Mouse (Mus musculus): ENCODE data around the gene Nxph4. TPM values are rescaled to one million over a fixed set of nuclear protein-coding genes. Genes with fewer than 3 reads are reported as not detected.

The Nxph4 gene
- polyA plus RNA-seq, 1 experiment from 2014 or later: 32.1 TPM

DNA sequence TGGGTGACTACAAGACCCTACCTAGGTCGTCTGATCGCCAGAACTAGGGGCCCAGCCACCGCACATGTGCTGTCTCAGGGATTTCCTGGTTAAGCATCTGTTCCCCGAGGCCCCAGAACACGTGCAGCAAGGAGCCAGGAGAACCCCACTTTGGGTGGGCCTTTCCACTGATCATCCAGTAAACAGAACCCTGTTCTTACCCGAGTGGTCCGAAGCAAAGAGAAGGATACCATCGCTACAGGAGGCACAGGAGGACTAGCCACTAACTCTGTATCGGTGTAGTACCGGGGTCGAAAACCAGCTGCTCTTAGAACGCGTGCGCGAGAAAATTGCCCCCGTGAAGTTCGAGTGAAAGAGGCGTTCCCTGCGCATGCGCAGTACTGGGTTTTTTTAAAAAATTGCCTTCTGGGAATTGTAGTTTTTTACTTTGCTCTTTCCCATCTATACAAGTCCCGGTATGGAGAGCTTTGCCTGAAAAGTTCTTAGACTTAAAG is 12.2 kb downstream of the Nxph4 start, which contains the start of gene Shmt2:
Gene Shmt2, minus strand, starts transcription at position 357 of the 494 bp plus-strand sequence.
- H3K4me1 ChIP-seq (ENCODE audit: control insufficient read depth, insufficient read depth, low read length): peaks cover 31% of the 10 kb centered on the region
- H3K4me3 ChIP-seq (ENCODE audit: low read depth, low read length): peak within 1 kb of the TSS; percentile 49
- peak within 1 kb of the TSS; percentile 90 for H3K4me2 ChIP-seq (ENCODE audit: low read length)
- no peaks in the 10 kb centered on the region for H3K9me3 ChIP-seq (replicated peaks; ENCODE audit: control insufficient read depth, low read length)
- peak; percentile 98 for DNase-seq (ENCODE audit: low spot score)
- ATAC-seq: peak; percentile 76
- H3K9ac ChIP-seq (ENCODE audit: low read length): peak within 1 kb of the TSS; percentile 63
- peaks cover 25% of the 10 kb centered on the region for H3K36me3 ChIP-seq (ENCODE audit: control insufficient read depth, insufficient read depth, low read length)
- WGBS: under 1% methylated on average over 21 of the region's 21 CpGs
- peaks cover 29% of the 10 kb centered on the region for H3K27me3 ChIP-seq (replicated peaks; ENCODE audit: control insufficient read depth, insufficient read depth, low read length)
- H3K27ac ChIP-seq (ENCODE audit: low read depth, low read length): 0 out of 2 replicates have a peak within 1 kb of the TSS, but pooled peaks have one; percentile 10

DNA sequence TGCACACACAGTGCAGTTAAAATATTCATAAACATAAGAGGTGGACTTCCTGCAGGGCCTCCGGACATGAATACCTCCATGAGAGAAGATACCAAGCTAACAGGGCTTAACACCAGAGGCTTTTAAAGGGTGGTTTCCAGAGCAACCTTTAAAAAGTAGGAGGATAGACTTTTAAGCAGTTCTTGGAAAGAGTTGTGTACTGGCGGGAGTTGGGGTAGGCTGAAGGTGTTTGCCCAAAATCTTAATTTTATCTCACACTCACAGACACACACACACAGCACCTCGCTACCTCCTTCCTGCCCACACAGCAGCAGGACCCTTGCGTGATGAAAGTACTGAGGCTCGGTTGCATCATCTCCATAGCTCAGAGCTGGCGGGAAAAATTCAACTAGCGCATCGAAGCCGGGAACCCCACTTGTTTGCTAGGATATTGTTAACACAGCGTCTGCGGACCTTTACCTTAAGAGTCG is 12.7 kb downstream of the Nxph4 start:
- Histone ChIP-seq H3K4me3 (ENCODE audit: low read depth, low read length) (peak overlapping the region; percentile 49), H3K9me3 (replicated peaks; ENCODE audit: control insufficient read depth, low read length) (no peaks in the 10 kb centered on the region), H3K4me1 (ENCODE audit: control insufficient read depth, insufficient read depth, low read length) (peaks cover 31% of the 10 kb centered on the region), H3K9ac (ENCODE audit: low read length) (peak overlapping the region; percentile 63), H3K27me3 (replicated peaks; ENCODE audit: control insufficient read depth, insufficient read depth, low read length) (peaks cover 25% of the 10 kb centered on the region), H3K4me2 (ENCODE audit: low read length) (peak overlapping the region; percentile 90), H3K27ac (ENCODE audit: low read depth, low read length) (0 out of 2 replicates have a peak overlapping the region, but pooled peaks have one; percentile 10), H3K36me3 (ENCODE audit: control insufficient read depth, insufficient read depth, low read length) (peaks cover 25% of the 10 kb centered on the region)
- DNase-seq (ENCODE audit: low spot score): no peak
- ATAC-seq: no peak; the same call in 1 of the 2 replicates
- 11% methylated on average over 12 of the region's 12 CpGs for WGBS

DNA sequence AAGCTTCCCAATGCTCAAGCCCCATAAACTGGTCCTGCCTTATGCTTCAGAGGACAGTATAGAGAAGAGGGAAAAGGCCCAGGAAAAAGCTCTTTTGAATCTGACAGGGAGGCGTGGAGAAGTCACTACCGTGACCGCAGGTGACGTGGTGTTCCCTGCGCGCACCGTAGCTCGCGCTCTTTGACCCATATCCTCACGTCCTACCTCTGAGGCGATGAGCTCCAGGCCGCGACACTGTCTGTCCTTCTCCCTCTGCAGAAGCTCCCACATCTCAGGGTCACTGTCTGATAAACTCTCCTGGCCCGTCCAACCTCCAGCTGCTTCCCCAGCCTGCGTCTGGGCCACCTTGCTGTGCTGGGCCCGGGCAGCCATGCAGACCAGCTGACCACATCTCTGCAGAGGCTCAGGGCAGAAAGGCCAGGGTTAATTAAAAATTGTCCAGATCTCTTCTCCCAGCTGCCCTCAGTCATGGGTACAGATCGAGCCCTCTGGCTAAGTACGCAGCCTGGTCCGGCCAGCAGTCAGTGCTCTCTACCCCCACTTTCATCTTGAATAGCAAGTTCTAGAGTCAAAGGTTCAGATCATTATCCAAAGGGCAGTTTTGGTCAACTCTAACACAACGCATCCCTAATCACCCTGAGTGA is 13.5 kb downstream of the Nxph4 start:
- Histone ChIP-seq H3K27ac (ENCODE audit: low read depth, low read length) (no peak overlapping the region), H3K9me3 (replicated peaks; ENCODE audit: control insufficient read depth, low read length) (no peaks in the 10 kb centered on the region), H3K9ac (ENCODE audit: low read length) (peak overlapping the region; percentile 63), H3K4me2 (ENCODE audit: low read length) (peak overlapping the region; percentile 90), H3K4me1 (ENCODE audit: control insufficient read depth, insufficient read depth, low read length) (peaks cover 28% of the 10 kb centered on the region), H3K27me3 (replicated peaks; ENCODE audit: control insufficient read depth, insufficient read depth, low read length) (peaks cover 17% of the 10 kb centered on the region), H3K4me3 (ENCODE audit: low read depth, low read length) (no peak overlapping the region), H3K36me3 (ENCODE audit: control insufficient read depth, insufficient read depth, low read length) (peaks cover 25% of the 10 kb centered on the region)
- WGBS: 91% methylated on average over 20 of the region's 20 CpGs
- DNase-seq (ENCODE audit: low spot score) (no peak), ATAC-seq (no peak)

DNA sequence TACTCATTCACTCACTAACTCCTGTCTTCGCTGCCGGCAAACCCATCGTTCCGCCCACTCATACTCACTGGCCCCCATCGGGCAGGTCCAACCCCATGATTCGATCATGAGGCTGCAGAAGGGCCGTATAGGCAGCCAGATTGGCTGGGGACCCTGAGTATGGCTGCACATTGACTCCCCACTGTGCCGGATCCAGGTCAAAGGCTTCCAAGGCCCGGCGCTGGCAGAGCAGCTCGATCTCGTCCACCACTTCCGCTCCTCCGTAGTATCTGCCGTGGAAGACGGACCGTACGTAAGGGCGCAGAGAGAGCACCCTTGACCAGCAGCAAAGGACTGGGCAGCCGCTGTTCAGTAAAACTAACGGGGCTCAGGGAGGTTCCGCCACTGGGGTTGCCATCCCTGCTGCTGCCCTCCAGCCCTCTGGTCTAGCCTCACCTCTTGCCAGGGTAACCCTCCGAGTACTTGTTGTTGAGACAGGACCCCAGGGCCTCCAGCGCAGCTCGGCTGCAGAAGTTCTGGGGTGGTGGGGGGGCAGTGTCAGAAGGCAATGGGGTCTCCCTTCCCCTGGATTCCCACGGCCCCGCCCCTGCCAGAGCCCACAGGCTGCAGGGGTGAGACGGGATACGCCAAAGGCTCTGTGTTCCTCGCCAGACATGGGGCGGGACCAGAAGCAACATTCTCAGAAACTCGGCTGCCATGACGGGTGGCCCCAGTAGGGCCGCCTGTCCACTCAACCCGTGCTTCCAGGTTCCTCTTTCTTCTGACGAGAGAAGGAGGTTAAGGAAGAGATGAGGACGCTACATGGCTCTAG is 14.3 kb downstream of the Nxph4 start:
- Histone ChIP-seq H3K9ac (ENCODE audit: low read length) (no peak overlapping the region), H3K27me3 (replicated peaks; ENCODE audit: control insufficient read depth, insufficient read depth, low read length) (peaks cover 12% of the 10 kb centered on the region), H3K4me3 (ENCODE audit: low read depth, low read length) (no peak overlapping the region), H3K4me1 (ENCODE audit: control insufficient read depth, insufficient read depth, low read length) (peaks cover 24% of the 10 kb centered on the region), H3K4me2 (ENCODE audit: low read length) (no peak overlapping the region), H3K9me3 (replicated peaks; ENCODE audit: control insufficient read depth, low read length) (no peaks in the 10 kb centered on the region), H3K36me3 (ENCODE audit: control insufficient read depth, insufficient read depth, low read length) (peaks cover 25% of the 10 kb centered on the region), H3K27ac (ENCODE audit: low read depth, low read length) (no peak overlapping the region)
- DNase-seq (ENCODE audit: low spot score): no peak
- no peak for ATAC-seq
- 95% methylated on average over 37 of the region's 37 CpGs for WGBS

DNA sequence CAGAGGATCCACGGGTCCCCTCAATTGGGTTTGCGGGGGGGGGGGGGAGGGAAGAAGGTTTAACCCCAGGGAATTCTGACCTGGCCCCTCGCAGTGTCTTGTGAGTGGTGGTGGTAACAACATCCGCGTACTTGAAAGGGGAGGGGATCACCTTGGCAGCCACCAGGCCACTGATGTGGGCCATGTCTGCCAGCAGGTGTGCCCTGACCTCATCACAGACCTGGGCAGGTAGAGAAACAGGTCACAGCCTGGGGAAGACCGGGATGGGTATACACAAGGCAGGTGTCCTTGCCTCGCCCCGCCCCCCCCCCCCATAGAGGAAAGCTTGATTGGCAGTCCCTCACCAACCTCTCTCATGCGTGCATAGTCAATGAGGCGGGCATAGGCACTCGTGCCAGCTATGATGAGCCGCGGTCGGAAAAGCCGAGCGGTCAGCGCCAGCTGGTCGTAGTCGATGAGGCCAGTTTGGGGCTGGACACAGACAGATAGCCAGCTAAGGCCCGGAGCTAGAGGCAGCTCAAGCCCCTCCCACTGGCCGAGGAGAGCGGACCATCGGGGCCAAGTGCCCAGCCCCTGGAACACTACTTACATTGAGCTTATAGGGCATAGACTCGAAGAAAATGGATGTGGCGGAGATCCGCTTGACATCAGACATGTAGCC is 15.2 kb downstream of the Nxph4 start:
- 93% methylated on average over 26 of the region's 26 CpGs for WGBS
- Histone ChIP-seq H3K4me3 (ENCODE audit: low read depth, low read length) (no peak overlapping the region), H3K4me1 (ENCODE audit: control insufficient read depth, insufficient read depth, low read length) (peaks cover 24% of the 10 kb centered on the region), H3K36me3 (ENCODE audit: control insufficient read depth, insufficient read depth, low read length) (peaks cover 25% of the 10 kb centered on the region), H3K9ac (ENCODE audit: low read length) (no peak overlapping the region), H3K4me2 (ENCODE audit: low read length) (no peak overlapping the region), H3K27me3 (replicated peaks; ENCODE audit: control insufficient read depth, insufficient read depth, low read length) (peaks cover 15% of the 10 kb centered on the region), H3K9me3 (replicated peaks; ENCODE audit: control insufficient read depth, low read length) (no peaks in the 10 kb centered on the region), H3K27ac (ENCODE audit: low read depth, low read length) (no peak overlapping the region)
- DNase-seq (ENCODE audit: low spot score): no peak
- no peak for ATAC-seq

DNA sequence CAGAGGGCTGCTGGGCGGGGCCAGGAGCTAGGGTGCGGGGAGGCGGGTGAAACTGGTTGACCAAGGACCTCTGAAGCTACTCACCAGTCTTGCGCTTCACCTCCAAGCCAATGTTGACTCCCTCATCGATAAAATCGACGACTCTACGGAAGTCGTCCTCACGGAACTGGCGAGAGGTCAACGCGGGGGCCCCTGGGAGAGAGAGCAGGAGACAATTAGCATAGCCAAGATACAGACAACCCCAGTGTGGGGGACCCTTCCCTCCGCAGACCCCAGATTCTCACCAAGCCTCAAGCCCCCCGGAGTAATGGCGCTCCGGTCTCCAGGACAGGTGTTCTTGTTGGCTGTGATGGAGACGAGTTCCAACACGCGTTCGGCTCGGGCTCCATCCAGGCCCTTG is 16.4 kb downstream of the Nxph4 start:
- ATAC-seq (no peak), DNase-seq (ENCODE audit: low spot score) (no peak)
- H3K4me3 ChIP-seq (ENCODE audit: low read depth, low read length): no peak overlapping the region
- H3K4me2 ChIP-seq (ENCODE audit: low read length): no peak overlapping the region
- H3K4me1 ChIP-seq (ENCODE audit: control insufficient read depth, insufficient read depth, low read length): peaks cover 36% of the 10 kb centered on the region
- WGBS: 92% methylated on average over 22 of the region's 22 CpGs
- H3K27ac ChIP-seq (ENCODE audit: low read depth, low read length): no peak overlapping the region
- no peaks in the 10 kb centered on the region for H3K9me3 ChIP-seq (replicated peaks; ENCODE audit: control insufficient read depth, low read length)
- peaks cover 25% of the 10 kb centered on the region for H3K36me3 ChIP-seq (ENCODE audit: control insufficient read depth, insufficient read depth, low read length)
- H3K9ac ChIP-seq (ENCODE audit: low read length): no peak overlapping the region
- H3K27me3 ChIP-seq (replicated peaks; ENCODE audit: control insufficient read depth, insufficient read depth, low read length): peaks cover 12% of the 10 kb centered on the region

DNA sequence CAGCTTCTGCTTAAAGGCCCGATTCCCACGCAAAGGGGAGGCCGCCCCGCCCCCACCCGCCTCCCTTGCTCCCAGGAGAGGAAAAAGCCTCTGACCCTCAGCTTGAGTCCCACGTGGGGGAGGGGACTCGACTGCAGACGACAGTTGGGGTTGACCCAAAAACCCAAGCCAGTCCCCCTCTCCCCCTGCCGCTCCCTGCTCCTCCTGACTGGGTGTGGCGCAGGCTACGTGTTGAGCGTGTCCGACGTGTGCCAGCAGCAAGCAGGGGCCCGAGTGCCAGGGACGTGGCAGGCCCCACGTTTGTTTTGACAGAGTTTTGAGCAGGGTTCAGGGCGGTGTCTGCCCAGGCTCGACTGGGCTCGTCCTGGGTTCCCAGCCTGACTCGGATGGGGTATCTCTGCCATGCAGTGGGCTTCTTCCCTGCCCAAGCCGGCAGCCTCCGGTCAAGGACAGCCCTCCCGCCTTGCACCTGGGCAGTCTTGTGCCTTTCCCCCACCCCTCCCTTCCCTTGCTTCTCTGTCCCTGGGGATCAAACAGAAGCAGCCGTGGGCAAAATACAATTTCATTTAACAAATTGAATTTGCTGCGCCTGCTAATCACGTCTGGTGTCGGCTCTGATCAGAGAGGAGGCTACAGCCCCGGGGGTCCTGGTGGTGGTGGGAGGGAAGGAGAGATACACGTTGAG is 17.6 kb downstream of the Nxph4 start:
- WGBS: 13% methylated on average over 30 of the region's 30 CpGs
- no peak overlapping the region for H3K4me3 ChIP-seq (ENCODE audit: low read depth, low read length)
- H3K9ac ChIP-seq (ENCODE audit: low read length): no peak overlapping the region
- no peaks in the 10 kb centered on the region for H3K9me3 ChIP-seq (replicated peaks; ENCODE audit: control insufficient read depth, low read length)
- H3K27me3 ChIP-seq (replicated peaks; ENCODE audit: control insufficient read depth, insufficient read depth, low read length): peaks cover 12% of the 10 kb centered on the region
- ATAC-seq: no peak
- no peak for DNase-seq (ENCODE audit: low spot score)
- H3K27ac ChIP-seq (ENCODE audit: low read depth, low read length): no peak overlapping the region
- H3K4me2 ChIP-seq (ENCODE audit: low read length): no peak overlapping the region
- H3K4me1 ChIP-seq (ENCODE audit: control insufficient read depth, insufficient read depth, low read length): peaks cover 43% of the 10 kb centered on the region
- peaks cover 25% of the 10 kb centered on the region for H3K36me3 ChIP-seq (ENCODE audit: control insufficient read depth, insufficient read depth, low read length)

DNA sequence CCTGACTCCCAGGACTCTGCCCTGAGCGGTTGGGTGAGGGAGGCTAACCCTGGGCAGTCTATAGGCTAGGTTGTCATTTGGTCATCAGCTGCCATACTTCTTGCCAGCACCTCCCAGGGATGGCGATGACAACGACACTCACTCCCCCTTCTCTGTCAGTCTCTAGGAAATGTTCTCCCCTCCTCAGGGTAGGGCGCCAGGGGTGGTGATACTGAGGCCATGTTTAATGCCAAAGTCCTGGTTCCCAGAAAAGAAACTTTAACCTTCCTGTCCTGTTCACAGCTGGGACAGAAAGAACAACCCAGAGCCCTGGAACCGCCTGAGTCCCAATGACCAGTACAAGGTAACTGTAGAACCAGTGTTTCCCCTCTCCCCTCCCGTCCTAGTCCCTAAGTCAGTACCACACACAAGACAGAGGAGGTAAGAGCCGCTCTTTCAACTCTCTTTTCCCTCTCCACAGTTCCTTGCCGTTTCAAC is 18.3 kb downstream of the Nxph4 start:
- ATAC-seq: no peak
- Histone ChIP-seq H3K36me3 (ENCODE audit: control insufficient read depth, insufficient read depth, low read length) (peaks cover 25% of the 10 kb centered on the region), H3K27me3 (replicated peaks; ENCODE audit: control insufficient read depth, insufficient read depth, low read length) (peaks cover 14% of the 10 kb centered on the region), H3K27ac (ENCODE audit: low read depth, low read length) (no peak overlapping the region), H3K9me3 (replicated peaks; ENCODE audit: control insufficient read depth, low read length) (no peaks in the 10 kb centered on the region), H3K4me1 (ENCODE audit: control insufficient read depth, insufficient read depth, low read length) (peaks cover 42% of the 10 kb centered on the region), H3K4me3 (ENCODE audit: low read depth, low read length) (no peak overlapping the region), H3K4me2 (ENCODE audit: low read length) (no peak overlapping the region), H3K9ac (ENCODE audit: low read length) (no peak overlapping the region)
- DNase-seq (ENCODE audit: low spot score): no peak
- WGBS: 24% methylated on average over 8 of the region's 8 CpGs

All from forebrain, embryonic 14.5 days (tissue).